Mouse (Mus musculus) yolk sac, embryonic 10.5 days (tissue): Measurements from ENCODE around the gene Mill2.

ENCODE experiments used
- DNase-seq: peaks from one replicate; pipeline ENCODE4 v3.0.0-alpha.2; 2017; ENCODE audit warnings: low spot score

Gene Mill2

DNA sequence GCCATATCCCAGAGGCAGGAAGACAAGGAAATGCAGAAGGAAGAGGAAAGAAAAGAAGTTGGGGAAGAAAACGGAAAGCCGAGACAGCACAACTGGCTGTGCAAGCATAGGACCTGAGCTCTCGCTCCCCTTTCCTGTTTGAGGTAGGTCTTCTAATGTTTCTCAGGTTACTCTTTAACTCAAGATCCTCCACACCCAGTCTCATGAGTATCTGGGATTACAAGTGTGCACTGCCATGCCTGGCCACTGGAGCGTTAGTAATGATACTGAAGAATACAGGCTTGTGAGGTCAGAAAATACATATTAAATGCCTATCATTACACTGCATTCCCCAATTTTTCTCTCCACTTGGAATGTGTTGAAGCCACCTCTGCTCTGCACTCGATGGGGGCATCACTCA lies 35.6 kb downstream of the Mill2 start:
- DNase-seq: no peak

GRCm38 (mm10) chr7:18878691-18879090 lies 38.9 kb downstream of the Mill2 start:
- no peak for DNase-seq

DNA sequence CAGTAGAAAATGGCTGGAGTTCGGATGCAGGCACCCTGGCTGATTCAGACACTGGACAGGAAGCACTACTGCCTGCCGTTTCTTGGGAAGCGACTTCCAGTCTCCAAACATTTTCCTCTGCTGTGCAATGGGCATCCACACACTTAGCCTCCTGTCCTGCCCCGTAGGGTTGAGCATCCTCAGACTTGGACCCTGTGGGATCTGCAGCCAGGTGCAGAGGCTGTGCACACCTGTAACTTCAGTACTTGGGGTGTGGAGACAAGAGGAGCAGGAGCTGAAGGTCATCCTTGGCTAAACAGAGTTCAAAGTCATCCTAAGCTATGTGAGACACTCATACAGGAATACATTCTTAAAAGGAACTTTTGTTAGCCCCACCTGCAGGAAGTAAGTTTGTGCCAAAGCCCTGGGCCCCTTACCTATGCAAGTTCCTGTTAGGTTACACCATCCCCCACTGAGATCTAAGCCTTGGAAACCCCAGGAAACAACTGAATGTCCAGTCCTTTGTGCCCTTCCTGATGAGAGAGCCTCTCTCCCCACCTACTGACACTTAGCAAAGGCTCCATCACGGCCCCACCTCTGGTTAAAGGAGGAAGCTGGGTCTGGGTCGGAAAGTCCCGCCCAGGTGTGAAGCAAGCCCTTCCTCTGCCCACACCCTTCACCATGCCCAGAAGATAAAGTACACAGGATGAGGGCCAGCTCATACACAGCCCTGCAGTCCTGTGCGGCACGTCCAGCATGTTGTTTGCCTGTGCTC lies 44.4 kb downstream of the Mill2 start:
- no peak for DNase-seq

- DNase-seq: no peak
Observed at GRCm38 (mm10) chr7:18884745-18885422, 45.1 kb downstream of the Mill2 start.

GRCm38 (mm10) chr7:18886963-18887362 lies 47.2 kb downstream of the Mill2 start:
- DNase-seq: no peak

DNA sequence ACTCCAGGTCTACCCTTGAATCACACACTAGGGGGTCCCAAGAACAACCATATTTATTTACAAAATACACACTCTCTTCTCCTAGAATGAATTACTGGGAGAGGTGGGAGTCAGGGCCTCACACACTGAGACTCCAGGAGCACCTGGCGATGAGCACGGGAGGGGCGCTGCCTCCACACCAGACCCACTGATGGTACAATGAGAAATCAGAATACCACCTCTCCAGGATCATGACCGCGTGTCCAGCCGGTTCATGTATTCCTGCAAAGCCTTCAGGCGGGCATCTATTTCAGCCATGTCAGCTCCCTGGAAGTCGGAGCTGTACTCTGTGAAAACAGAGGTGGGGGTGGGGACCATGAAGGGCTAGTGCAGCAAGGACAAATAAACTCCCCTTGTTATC lies 51.1 kb downstream of the Mill2 start:
- DNase-seq: no peak

DNA sequence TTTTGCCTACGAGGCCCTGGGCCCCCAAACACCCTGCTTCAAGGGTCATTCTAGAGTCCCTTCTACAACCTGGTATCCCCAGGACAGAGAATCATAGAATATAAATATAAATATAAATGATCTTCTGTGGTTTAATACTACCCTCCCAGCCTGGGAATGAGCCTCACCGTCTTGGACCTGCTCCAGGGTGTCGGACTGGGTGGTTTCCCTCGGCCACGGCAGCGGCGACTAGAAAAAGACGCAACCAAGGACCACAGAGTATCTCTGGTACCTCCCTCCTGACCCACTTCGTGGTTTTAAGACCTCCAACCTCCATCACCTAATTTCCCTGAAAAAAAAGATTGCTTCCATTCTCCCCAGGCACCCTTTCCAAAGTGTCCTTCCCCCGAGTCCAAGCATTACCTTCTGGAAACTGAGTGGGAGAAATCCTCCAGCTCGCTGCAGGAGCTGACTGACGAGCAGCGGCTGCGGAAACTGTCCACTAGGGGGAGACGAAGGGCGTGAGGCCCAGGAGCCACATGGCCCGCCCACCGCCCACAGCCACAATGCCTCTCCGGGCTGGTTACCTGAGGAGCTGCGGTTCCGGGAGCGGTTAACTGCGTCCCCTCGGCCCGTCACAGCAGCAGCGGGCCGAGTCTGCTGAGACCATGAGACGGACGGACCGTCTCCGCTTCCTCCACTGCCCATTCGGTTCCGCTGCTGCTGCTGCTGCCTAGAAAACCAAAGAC lies 52.3 kb downstream of the Mill2 start:
- DNase-seq: peak; percentile 79

- no peak for DNase-seq
Observed at GRCm38 (mm10) chr7:18893009-18893408, 53.2 kb downstream of the Mill2 start.

DNA sequence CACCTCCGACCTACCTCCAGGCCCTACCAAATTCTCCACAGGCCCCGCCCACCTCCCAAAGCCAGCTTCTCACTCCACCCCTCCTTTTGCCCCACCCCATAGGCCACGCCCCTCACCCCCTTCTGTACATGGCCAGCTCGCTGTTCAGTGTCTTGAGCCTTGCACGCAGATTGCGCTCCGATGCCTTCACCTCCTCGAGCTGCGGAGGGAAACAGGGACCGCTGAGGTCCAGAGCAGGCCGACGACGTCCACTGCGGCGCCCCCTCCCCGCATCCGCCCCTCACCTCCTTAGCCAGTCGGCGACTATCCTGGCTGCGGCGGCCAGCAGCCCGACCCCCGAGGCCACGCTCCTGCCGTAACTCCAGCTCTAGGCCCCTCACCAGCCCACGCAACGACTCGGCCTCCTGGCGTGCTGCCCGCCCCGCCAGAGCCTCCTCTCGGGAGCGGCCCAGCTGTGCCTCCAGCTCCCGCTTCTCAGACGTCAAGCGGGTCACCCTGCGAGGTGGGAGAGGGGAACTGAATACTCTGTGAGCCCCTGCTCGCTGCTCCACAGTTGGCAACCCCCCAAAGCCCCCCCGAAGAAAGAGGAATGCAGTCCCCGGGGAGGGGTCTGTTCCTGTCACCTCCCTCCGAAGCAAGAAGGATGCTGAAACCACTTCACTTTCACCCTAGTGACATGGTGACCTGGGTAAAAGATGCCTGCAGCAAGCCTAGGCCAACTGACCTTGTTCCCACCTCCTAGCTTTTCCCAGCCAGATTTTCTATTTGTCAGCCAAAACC lies 54.1 kb downstream of the Mill2 start:
- DNase-seq: peak; percentile 48

DNA sequence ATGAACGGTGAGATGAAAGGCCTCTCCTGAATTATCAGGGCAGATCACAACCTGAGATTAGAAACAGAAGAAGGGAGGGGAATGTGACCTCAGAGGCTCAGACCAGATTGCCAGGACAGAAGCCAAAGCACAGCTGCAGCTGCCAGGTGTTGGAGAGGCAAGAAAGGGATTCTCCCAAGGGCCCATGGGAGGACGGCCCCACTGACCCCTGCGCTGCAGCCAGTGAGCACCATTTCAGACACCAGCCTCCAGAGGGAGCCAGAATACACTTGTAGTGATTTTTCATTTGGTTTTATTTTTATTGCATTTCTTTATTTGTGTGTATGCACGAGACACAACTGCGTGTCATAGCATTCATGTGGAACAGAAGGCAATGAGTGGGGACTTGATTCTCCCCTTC lies 56.8 kb downstream of the Mill2 start:
- DNase-seq: no peak

DNA sequence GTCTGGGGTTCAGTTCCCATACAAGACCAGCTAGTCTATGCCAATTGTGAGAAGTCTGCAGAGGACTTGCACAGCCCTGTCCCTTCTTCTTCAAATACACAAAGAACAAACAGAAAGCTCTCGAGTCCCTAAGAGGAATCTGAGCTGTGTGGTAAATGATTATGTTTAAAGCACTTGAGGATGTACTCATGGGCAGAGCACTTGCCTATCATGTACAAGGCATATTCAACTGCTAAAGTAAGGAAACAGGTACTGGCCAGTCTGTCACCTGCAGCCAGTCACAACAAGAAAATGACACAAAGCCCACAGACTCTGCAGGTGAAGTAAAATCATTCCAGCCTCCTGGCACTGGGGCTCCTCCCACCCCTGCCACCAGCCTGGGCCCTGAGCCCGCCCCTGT lies 60.7 kb downstream of the Mill2 start:
- no peak for DNase-seq

DNA sequence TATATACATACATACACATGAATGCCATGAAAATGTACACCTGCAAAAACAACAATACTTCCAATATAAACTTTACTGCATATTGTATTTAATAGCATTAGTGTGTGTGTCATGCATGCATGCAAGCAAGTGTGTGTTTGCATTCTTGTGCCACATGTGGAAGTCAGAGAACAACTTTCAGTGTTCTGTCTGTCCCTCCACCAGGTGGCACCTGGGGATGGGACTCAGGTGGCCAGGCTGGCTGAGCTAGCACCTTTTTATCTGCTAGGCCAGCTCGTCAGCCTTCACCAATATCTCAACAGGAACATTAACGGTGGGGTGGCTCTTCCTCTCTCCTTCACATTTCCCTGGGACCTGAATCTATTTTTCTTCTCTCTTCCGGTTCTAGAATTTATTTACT lies 62.7 kb downstream of the Mill2 start:
- no peak for DNase-seq

DNA sequence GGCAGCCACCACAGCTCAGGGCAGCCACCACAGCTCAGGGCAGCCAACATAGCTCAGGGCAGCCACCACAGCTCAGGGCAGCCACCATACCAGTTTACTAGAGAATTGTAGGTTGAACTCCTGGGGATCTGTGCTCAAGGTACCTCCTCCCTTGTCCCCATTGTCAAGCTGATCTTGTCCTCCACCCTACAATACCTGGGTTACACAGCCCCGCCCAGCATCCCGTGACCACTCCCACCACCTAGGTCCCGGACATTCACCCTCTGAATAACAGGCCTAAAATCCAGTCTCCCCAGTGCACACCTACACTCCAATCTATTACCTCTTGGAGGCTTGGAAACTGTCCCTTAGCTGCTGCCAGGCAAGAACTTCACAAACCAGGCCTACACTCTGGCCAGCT lies 65.2 kb downstream of the Mill2 start:
- DNase-seq: no peak

DNA sequence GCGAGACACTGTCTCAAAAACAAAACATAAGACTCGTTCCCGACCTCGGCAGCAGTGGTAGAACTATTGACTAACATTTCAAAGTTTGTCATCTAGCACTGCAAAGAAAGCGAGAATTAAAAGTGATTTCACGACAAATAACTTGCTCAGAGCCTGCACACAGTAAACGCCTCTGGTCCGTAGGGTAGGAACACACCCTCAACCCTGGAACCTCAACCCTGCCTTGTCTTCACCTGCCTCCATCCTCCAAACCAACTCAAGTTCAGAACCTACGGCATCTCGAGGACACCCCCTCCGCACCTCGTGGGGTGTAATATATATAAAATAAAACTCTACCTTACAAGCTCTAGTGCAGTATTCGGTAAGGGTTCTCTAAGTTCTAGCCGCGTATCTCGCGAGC lies 70.0 kb downstream of the Mill2 start:
- no peak for DNase-seq

- peak; percentile 98 for DNase-seq
Observed at GRCm38 (mm10) chr7:18910241-18910831, 70.6 kb downstream of the Mill2 start, which contains the start of gene Ccdc61. Gene Ccdc61 (minus strand): TSS chr7:18910415.
